Mouse (Mus musculus): Measurements from ENCODE around the gene Gm3033. TPM values are rescaled to one million over a fixed set of nuclear protein-coding genes. Genes with fewer than 3 reads are reported as not detected.
"Not testable (repeated sequence)": the region's sequence is repeated elsewhere in the genome, so short reads cannot be mapped to it uniquely, and the experiment has no call there.

Gene Gm3033
- total RNA-seq (2021), result under 1 TPM in 1 of 2 experiments, not detected in 1; 0.45 TPM
- long read RNA-seq, experiment 1, result 0 reads
- long read RNA-seq, experiment 2, result 0 reads

GRCm38 (mm10) chr14:3845945-3846344 is at the start of gene Gm3033:
Gm3033 (plus strand) TSS chr14:3846245.
- not testable (repeated sequence) for DNase-seq

GRCm38 (mm10) chr14:3809774-3810173 is 36.3 kb upstream of the Gm3033 start, which contains the start of gene Gm3002:
Gm3002 (plus strand) TSS chr14:3810074.
- DNase-seq, result not testable (repeated sequence)

- not testable (repeated sequence) for DNase-seq
These were observed 37.8 kb downstream of the Gm3033 start, which contains the start of gene Gm2916 for GRCm38 (mm10) chr14:3883872-3884271. Gm2916 (plus strand) TSS chr14:3884172.

Other genes starting within 250 kb of the Gm3033 start
- not detected for gene Gm3012, start 211.7 kb upstream of the Gm3033 start, total RNA-seq (2021)
- gene Gm3020, start 194.2 kb upstream of the Gm3033 start, total RNA-seq (2021), result 1 to 10 TPM in 1 of 2 experiments, under 1 TPM in 1; 0.78 to 1.2 TPM
- gene Gm3043, start 157.5 kb upstream of the Gm3033 start, total RNA-seq (2021), result not detected
- under 1 TPM; 0.33 to 0.70 TPM for gene Gm3002, start 36.2 kb upstream of the Gm3033 start, total RNA-seq (2021)
- gene Gm2916, start 37.9 kb downstream of the Gm3033 start, total RNA-seq (2021), result not detected
- gene Gm3029, start 85.5 kb downstream of the Gm3033 start, total RNA-seq (2021), result not detected
- not detected for gene Gm3095, start 117.3 kb downstream of the Gm3033 start, total RNA-seq (2021)
- not detected for gene Gm3099, start 152.1 kb downstream of the Gm3033 start, total RNA-seq (2021)
- under 1 TPM; 0.61 to 0.99 TPM for gene Gm5796, start 177.7 kb downstream of the Gm3033 start, total RNA-seq (2021)
- gene Gm3115, start 237.9 kb downstream of the Gm3033 start, total RNA-seq (2021), result under 1 TPM in 1 of 2 experiments, not detected in 1; 0.36 TPM